Mouse (Mus musculus): ENCODE data around the gene Cacna1d.

The Cacna1d gene

GRCm38 (mm10) chr14:30261561-30262251 lies 229.5 kb downstream of the Cacna1d start:
- no peak for DNase-seq (ENCODE audit: low spot score in 2 of 2)

GRCm38 (mm10) chr14:30257626-30258025 lies 233.6 kb downstream of the Cacna1d start:
- DNase-seq (ENCODE audit: low spot score in 2 of 2) = no peak

- DNase-seq (ENCODE audit: low spot score in 2 of 2) = no peak
These were observed 234.8 kb downstream of the Cacna1d start for GRCm38 (mm10) chr14:30256486-30256885.

- DNase-seq (ENCODE audit: low spot score in 2 of 2) = no peak
These were observed 235.4 kb downstream of the Cacna1d start for GRCm38 (mm10) chr14:30255701-30256400.

- DNase-seq (ENCODE audit: low spot score in 2 of 2) = no peak
These were observed 236.5 kb downstream of the Cacna1d start for GRCm38 (mm10) chr14:30254776-30255175.

- no peak for DNase-seq (ENCODE audit: low spot score in 2 of 2)
These were observed 238.4 kb downstream of the Cacna1d start for GRCm38 (mm10) chr14:30252824-30253223.

- DNase-seq (ENCODE audit: low spot score in 2 of 2) = peak in 1 of 2 experiments; percentile 58
These were observed 239.9 kb downstream of the Cacna1d start for GRCm38 (mm10) chr14:30251351-30251750.

GRCm38 (mm10) chr14:30249591-30249990 lies 241.7 kb downstream of the Cacna1d start:
- DNase-seq (ENCODE audit: low spot score in 2 of 2) = peak in 1 of 2 experiments; percentile 41

- DNase-seq (ENCODE audit: low spot score in 2 of 2) = peak in 1 of 2 experiments; percentile 9
These were observed 242.4 kb downstream of the Cacna1d start for GRCm38 (mm10) chr14:30248811-30249210.

- peak in 1 of 2 experiments; percentile 11 for DNase-seq (ENCODE audit: low spot score in 2 of 2)
These were observed 243.1 kb downstream of the Cacna1d start for GRCm38 (mm10) chr14:30248121-30248520.

GRCm38 (mm10) chr14:30247606-30248005 lies 243.6 kb downstream of the Cacna1d start:
- peak in 1 of 2 experiments; percentile 8 for DNase-seq (ENCODE audit: low spot score in 2 of 2)

- peak in 1 of 2 experiments; percentile 7 for DNase-seq (ENCODE audit: low spot score in 2 of 2)
These were observed 246.5 kb downstream of the Cacna1d start for GRCm38 (mm10) chr14:30244776-30245175.

- DNase-seq (ENCODE audit: low spot score in 2 of 2) = peak in 1 of 2 experiments; percentile 4
These were observed 248.4 kb downstream of the Cacna1d start for GRCm38 (mm10) chr14:30242818-30243205.

- peak in 1 of 2 experiments; percentile 45 for DNase-seq (ENCODE audit: low spot score in 2 of 2)
These were observed 249.0 kb downstream of the Cacna1d start for GRCm38 (mm10) chr14:30242166-30242817.

GRCm38 (mm10) chr14:30240916-30241515 lies 250.2 kb downstream of the Cacna1d start:
- DNase-seq (ENCODE audit: low spot score in 2 of 2) = no peak

GRCm38 (mm10) chr14:30238807-30239206 lies 252.4 kb downstream of the Cacna1d start:
- no peak for DNase-seq (ENCODE audit: low spot score in 2 of 2)

GRCm38 (mm10) chr14:30225161-30225560 lies 266.1 kb downstream of the Cacna1d start:
- peak in 1 of 2 experiments; percentile 51 for DNase-seq (ENCODE audit: low spot score in 2 of 2)

GRCm38 (mm10) chr14:30222101-30222500 lies 269.2 kb downstream of the Cacna1d start:
- DNase-seq (ENCODE audit: low spot score in 2 of 2) = peak in 1 of 2 experiments; percentile 41

- peak in 1 of 2 experiments; percentile 41 for DNase-seq (ENCODE audit: low spot score in 2 of 2)
These were observed 271.4 kb downstream of the Cacna1d start for GRCm38 (mm10) chr14:30219851-30220250.

GRCm38 (mm10) chr14:30218114-30218513 lies 273.1 kb downstream of the Cacna1d start:
- DNase-seq (ENCODE audit: low spot score in 2 of 2) = peak in 1 of 2 experiments; percentile 56

- peak in 1 of 2 experiments; percentile 48 for DNase-seq (ENCODE audit: low spot score in 2 of 2)
These were observed 274.1 kb downstream of the Cacna1d start for GRCm38 (mm10) chr14:30217124-30217523.

GRCm38 (mm10) chr14:30208156-30208555 lies 283.1 kb downstream of the Cacna1d start:
- no peak for DNase-seq (ENCODE audit: low spot score in 2 of 2)
